Mouse (Mus musculus) T-helper 2 cell (primary cell): ENCODE measurements around the gene Wfdc3.
"Not testable (repeated sequence)": the region's sequence is repeated elsewhere in the genome, so short reads cannot be mapped to it uniquely, and the experiment has no call there.

Experiments used
- in situ Hi-C: fragments of 300-600 bp; cut with MboI, MseI; formaldehyde crosslinking; loops from one replicate; pipeline ENCODE4 v1.15.1; 2025; ENCODE audit warnings: high pct_unique_total_duplicates

The Wfdc3 gene

DNA sequence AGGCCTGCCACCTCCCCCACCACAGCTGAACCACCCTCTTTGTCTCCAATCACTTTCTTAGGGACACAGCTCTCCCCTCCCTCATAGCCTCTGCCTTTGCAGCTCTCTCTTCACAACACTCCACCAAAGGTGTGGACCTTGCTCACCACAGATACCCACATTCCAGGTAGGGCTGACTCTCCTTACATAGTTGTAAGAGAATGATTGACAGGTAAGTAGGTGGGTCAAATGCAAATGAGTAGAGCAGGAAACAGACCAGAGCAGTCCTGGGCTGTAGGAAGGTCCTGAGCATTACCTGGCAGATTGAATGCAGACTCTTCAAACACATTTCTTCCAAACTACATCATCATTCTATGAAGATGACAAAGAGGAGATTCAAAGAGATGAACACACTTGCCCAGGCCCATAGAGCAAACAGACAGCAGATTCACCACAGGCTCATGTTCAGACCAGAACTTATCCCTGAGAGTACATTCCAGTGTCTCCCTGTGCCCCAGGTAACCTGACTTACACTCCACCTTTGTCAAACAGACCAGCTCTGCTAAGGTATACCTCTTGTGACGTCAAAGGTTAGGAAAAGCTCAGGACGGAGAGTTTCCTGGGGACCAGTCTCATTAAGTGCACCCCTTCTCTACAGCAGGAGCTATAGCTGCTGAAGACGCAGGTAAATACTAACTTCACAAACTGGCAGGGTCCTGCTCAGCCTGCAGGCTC lies 8.2 kb downstream of the Wfdc3 start:
- in situ Hi-C loops: no loop called here

DNA sequence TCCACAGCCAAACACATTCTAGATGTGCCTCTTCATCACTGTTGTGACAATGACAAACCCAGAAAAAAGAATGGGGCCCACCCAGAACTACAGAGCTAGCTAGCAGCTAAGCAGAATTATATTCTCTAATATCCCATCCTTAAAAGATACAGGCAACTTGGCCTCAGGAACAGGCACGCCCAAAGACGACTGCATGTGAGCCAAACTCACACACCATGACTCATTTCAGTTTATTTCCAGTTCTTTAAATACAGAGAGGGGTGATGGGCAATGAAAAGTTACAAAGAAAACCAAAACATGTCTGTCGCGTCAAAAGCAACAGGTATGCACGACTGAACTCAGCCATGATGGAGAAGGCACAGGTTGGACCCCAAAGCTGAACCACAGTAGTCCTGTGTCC lies 10.3 kb downstream of the Wfdc3 start:
- in situ Hi-C loops: no loop called here

DNA sequence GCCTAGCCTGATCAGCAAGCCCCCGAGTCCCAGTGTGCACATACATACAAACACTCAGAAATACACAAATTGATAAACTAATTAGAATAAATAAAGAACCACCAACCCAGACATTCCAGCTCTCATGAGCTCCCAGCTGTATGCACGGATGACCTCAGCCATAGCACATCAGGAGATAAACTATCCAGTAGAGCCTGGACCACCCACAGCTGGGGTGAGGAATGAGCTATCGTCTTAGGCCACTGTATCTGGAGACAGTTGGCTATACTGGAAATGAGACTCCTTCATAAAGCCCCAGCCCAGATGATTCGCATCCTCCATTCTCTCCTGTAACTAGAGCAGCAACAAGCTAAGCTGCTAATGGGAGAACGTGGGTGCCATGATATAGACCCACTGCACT lies 10.9 kb downstream of the Wfdc3 start:
- in situ Hi-C loops: no loop called here

DNA sequence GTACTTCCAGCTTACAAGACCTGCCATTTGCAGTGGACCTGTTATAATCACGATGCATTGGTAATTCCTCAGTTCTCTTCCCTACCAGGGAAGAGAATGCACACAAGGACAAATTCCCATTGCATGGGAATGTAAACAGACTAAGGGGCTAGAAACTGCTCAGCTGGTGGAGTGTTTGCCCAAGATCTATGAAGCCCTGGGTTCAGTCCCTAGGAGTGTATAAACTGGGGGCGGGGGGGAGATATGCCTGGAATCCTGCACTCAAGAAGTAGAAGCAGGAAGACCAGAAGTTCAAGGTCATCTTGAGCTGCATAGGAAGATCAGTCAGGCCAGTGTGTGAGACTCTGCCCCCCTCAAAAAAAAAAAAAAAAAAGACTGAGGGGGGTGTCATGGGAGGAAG lies 12.5 kb downstream of the Wfdc3 start:
- in situ Hi-C loops: no loop called here

DNA sequence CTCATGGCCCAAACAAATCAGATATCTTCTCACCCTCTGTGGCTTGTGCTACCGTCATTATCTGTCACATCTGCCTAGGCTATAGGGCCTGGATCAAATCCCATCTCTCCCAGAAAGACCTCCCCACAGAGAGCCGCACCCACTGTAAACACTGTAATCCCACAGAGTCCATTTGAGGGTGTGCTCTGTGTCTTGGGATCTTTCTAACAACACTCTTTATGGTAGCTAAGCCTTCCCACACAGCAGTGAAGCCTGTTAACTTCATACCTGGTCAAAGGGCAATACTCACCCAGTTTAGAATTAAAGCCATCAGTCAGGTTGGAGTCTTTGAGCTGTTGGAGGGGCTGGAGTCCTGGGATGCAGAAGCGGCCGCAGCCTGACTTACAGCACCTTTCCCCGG lies 14.0 kb downstream of the Wfdc3 start:
- in situ Hi-C loops: no loop called here

DNA sequence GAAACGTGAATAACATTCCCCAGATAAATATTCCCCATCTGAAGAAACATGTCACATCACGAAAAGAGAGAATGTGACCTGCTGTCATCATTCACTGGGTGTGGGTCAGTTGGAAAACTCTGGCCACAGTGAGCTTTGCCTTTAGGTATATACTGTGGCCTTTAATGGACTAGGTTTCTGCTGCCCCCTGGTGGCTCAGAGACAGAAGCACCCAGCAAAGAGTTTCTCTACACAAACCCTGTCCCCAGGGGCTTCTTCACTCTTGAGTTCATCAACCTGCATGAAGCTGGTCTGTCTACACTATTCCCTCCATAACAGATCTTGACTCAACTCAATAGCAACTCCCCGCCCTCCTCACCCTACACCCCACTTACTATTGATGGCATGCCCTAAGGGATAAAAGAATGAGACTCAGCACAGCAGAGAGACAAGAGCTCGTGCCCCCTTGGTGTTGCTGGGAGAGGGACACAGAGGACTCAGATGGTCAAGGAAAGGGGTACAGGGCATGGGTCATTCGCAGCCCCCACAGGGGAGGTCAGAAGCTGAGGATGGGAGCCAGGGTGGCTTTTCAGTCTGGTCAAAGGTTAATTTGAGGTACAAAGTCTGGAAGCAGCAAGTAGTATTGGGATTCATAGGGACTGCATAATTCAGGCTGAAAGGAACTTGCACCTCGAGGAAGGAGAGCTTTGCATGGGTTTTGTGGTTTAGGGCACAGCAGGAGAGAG lies 19.7 kb downstream of the Wfdc3 start:
- in situ Hi-C loops: loop anchor here (10.0 kb wide), 1 partner anchor 301 kb away; no protein-coding TSS in a partner anchor

DNA sequence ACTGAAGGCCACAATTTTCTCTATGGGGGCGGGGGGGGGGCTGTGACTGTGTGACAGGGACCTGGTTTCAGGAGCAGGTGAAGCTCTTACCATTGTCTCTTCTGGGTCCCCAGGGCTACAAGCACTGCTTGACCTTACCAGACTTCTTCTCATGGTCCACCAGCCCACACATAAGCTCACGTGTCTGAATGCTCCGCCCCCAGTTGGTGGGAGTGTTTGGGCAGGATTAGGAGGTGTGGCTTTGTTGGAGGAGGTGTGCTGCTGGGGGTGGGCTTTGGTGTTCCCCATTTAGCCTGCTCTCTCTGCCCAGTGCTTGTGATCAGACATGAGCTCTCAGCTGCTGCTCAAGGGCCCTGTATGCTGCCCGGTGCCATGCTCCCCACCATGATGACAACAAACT lies 22.5 kb downstream of the Wfdc3 start:
- in situ Hi-C loops: loop anchor here (5.0 to 10.0 kb wide), 2 partner anchors 298 to 494 kb away; no protein-coding TSS in a partner anchor

DNA sequence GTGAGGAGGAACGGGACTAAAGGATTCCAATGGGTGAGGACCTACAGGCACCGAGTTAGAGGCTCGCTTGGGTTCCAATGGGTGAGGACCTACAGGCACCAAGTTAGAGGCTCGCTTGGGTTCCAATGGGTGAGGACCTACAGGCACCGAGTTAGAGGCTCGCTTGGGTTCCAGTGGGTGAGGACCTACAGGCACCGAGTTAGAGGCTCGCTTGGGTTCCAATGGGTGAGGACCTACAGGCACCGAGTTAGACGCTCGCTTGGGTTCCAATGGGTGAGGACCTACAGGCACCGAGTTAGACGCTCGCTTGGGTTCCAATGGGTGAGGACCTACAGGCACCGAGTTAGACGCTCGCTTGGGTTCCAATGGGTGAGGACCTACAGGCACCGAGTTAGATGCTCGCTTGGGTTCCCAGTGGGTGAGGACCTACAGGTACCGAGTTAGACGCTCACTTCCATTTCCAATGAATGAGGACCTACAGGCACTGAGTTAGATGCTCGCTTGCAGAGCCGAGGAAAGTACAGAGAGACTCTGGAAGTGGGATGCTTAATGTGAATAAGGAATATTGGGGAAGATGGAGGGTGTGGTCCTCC lies 29.4 kb downstream of the Wfdc3 start:
- in situ Hi-C loops: not testable (repeated sequence)

DNA sequence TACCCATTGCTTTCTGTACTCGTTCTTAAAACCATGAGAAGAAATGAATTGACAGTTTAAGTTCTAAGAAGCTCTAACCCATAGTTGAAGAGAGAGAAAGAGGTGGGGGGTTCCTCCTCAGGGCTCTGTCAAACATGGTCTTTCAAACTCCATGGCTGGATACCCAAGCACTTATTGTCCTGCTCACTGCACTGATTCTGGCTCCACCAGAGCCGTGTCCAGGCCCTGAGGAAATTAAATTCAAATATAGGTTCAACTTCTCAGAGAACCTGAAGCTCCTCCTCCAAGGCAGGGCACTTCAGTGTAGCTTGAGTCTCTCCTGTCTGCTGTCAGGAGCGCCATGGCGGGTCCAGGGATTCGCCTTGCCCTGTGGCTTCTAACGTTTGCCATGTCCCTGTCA lies 30.7 kb downstream of the Wfdc3 start, which contains the start of gene Spint5:
TSS of gene Spint5 (plus strand) at position 301 of the 400 bp plus-strand sequence.
- in situ Hi-C loops: no loop called here

DNA sequence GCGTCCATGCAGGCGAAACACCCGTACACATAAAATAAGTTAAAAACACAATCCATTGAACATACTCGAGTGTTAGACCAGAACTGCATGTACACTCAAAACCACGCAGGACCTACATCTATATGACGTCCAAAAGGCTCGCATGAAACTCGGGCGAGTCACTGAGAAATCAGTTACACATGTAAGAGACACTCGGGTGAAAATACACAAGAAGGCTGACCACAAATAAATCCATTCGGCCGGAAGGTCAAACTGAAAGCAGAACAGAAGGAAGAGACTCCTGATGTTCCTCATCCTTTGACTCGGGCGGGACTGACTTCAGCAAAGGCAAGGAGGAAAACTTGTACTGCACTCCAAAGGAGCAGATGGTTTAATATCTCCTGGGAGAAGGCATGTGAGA lies 39.7 kb downstream of the Wfdc3 start:
- in situ Hi-C loops: no loop called here

DNA sequence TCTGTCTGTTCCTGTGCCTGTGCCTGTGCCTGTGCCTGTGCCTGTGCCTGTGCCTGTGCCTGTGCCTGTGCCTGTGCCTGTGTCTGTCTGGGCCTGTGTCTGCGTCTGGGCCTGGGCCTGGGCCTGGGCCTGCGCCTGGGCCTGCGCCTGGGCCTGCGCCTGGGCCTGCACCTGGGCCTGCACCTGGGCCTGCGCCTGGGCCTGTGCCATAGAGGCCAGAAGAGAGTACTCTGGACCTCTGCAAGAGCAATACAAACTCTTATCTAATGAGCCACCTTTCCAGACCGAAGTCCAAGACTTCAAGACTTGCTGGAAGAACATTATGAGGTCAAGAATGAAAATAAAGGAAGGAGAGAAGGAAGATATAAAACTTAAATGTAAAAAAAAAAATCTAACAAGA lies 40.4 kb downstream of the Wfdc3 start:
- in situ Hi-C loops: no loop called here

DNA sequence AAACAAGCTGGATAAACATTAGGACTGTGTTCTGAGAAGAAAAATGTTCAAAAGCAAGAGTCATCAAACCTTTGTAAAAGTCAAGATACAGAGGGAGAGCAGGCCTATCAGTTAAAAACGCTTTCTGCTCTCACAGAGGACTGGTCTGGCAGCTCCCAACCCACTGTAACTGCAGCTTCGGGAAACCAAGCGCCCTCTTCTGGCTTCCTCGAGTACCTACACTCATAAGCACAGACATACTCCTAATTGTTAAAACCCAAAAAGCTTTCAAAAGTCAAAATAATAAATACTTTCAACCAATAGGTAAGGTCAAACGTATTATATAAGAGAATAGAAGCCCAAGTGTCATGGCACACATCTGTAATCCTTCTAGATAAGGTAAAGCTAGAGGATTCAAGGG lies 41.5 kb downstream of the Wfdc3 start:
- in situ Hi-C loops: no loop called here

DNA sequence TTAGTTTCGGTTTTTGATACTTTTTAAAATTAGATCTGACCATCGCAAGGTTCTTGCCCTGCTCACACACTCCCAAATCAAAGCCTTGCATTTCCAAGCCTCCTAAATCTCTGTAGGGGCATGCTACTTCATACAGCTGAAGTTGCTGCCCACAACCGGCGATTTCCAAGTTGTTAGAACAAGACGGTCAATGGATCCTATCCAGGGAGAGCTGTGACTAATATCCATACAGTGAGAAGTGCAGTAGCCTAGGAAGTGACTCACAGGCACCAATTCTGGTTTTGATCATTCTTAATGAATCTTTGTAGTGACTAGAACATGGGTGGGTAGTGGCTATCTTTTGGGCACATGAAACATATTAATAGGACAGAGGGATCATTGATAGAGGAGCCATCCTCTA lies 44.0 kb downstream of the Wfdc3 start:
- in situ Hi-C loops: no loop called here

DNA sequence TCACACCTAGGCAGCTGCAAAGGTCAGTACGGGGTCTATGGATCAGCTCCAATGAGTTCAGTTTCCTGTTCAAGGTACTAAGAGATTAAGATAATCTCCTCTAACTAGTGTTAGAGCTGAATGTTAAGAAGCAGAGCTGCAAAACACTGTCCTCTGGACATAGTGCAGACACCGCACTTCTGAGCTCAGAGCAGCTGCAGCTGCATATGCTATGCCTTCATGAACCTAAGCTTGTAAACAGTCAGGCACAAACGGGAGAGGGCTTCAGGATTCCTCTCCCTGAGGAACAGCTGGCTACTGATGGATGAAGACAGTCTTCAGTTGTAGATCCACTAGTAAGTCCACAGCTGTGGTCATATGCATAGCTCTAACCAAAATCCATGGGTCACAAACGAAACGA lies 44.8 kb downstream of the Wfdc3 start:
- in situ Hi-C loops: no loop called here

DNA sequence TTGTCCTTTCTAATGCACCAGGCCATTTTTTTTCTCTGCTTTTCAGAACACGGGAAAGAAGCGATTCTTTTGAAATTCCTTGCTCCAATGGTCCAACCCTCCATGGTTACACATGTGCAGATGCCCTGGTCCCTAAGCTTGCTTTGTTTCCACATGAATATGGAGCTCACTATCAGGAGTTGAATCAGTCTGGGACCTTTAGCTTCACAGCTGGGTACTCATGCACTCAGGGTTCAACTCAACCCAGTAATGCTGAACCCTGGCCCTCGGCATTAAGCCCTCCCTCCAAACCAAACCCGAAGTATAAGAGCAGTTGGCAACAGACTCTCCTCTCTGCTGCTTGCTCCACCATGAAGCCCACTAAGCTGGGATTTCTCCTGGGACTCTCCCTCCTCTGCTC lies 47.5 kb downstream of the Wfdc3 start, which contains the start of gene Spint4:
TSS of gene Spint4 (plus strand) at position 301 of the 400 bp plus-strand sequence.
- in situ Hi-C loops: no loop called here

DNA sequence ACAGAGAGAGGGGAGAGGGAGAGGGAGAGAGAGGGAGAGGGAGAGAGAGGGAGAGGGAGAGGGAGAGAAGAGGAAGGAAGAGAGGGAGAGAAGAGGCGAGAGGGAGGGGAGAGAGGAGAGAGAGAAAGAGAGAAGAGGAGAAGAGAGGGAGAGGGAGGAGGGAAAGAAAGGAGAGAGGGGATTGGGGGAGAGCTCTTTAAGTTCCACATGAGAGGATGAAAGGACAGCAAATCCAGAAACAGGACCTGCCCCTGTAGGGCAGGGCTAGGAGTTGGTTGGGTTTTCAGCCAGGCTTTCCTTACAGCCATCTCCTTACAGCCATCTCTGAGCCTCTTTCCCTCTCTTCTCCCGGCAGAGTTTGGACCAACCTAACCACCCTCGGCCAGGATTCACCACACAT lies 60.9 kb downstream of the Wfdc3 start, which contains the start of gene Wfdc13:
TSS of gene Wfdc13 (plus strand) at position 301 of the 400 bp plus-strand sequence.
- in situ Hi-C loops: no loop called here
